Mouse (Mus musculus) left cerebral cortex, postnatal 25 days (tissue): ENCODE results near the gene Ada. TPM values are rescaled to one million over a fixed set of nuclear protein-coding genes. Genes with fewer than 3 reads are reported as not detected.

Experiments
- DNase-seq, 2 experiments: peaks; one replicate each; pipeline ENCODE4 v3.0.0; 2022; ENCODE audit warnings: low spot score in 2 of 2, mixed read lengths in 1 of 2
- intact Hi-C: fragments of 180-260 bp; cut with DNase I; formaldehyde crosslinking; loops from one replicate; pipeline ENCODE4 v1.15.1; 2025
- total RNA-seq, 2 experiments: library from RNA; stranded (reverse); gene quantifications; 2 replicates each; pipeline ENCODE4 v1.2.3; 2021

The Ada gene
- total RNA-seq, result 1 to 10 TPM; 1.1 to 1.2 TPM

DNA sequence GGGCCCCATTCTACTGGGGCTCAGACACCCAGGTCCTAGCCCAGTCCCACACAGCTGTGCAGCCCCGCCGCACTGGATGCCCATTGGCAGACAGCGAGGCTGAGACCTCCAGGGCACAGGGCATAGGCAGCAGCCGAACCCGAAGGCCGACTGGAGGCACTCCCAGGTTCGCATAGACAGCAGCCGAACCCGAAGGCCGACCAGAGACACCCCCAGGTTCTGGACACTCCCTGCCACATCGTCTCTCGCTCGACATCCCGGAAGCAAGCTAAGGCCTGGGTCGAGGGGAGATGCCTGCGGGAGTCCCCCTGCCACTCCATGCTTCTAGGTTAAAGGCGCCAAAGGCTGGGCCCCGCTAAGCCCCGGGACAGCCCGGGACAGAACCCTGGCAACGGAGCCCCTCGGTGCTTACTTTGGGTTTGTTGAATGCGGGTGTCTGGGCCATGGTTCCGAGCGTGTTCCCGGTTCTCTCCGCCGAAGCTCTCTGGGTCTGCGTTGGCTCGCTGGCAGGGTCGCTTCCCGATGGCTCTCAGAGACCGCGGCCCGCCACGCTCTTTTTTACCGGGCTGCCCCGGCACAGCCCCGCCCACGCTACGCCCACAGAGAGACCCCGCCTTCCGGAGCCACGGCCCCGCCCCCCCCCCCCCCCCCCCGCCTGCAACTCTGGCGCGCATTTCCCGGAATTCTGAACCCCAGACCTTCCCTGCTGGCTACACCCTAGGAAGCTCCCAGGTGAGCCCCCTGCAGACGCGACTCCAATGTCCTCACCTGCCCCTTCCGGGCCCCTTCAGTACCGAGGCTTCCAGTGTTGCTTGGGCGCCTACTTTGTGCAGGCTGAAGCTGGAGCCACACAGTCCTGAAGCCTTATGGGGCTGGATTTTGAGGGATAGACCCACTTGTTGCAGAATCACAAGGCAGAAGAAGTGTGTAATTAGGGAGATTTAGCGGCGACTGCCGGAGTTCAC, at the start of gene Ada:
Gene Ada, minus strand, starts transcription at position 593 of the 965 bp plus-strand sequence.
- intact Hi-C loops, result no loop called here
- peak; percentile 11 to 23 for DNase-seq

DNA sequence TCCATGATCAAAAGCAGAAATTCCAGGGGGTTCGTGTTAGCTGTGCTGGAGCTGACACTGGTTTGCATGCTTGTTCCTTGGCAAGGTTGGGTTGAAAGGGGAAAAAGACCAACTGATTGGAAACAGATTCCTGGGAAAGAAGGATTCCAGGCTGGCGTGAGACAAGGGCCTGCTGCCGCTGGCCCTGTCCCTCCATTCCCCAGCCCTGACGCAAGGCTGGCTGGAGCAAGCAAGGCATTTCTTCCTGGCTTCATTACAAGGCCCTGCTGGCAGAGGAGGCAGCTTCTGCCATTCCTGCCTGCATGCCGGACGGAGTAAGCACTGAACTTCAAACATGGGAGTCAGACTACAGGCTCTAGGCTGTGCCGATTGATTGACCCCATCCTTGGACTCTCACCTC, 48.4 kb upstream of the Ada start:
- intact Hi-C loops, result no loop called here
- DNase-seq, result no peak

DNA sequence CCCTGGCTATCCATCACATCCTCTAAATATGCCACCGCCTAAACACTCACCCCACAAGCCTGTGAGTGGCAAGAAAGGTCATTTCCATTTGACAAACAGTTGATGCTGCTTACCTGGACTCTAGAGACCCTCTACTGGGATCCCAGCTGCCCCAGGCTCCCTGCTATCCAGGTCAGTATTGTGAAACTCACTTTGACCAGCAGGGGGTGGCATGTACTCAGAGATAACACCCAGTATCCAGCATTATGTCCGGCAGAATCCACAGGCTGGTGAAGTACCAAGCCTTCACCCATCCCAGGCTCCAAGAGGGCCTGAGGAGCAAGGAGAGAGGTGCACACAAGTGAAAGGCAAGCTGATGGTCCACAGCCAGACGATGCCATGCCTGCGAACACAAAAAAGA, 38.4 kb upstream of the Ada start:
- DNase-seq, result peak; percentile 73 to 79
- intact Hi-C loops, result loop anchor here (10.0 kb wide), 3 partner anchors 46 to 254 kb away; no protein-coding TSS in a partner anchor

DNA sequence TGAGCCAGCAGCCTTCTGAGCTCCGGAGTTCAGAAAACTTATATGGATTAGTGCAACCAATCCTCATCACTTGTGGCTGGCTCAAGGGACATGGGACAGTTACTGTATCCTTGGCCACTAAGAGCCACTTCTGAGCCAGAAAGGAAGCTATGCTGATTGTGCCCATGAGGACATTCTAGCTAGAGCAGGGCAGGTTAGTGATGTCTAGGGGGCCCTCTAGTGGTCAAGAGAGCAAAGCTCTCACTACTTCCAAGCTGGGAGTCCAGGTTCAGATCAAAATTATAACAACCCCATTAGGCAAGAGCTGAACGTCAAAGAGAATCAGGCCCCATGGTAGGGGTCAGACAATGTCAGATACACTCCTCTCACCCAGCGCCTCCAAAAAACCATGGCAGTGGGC, 37.7 kb upstream of the Ada start:
- peak; percentile 50 to 59 for DNase-seq
- intact Hi-C loops, result loop anchor here (10.0 kb wide), 3 partner anchors 47 to 253 kb away; no protein-coding TSS in a partner anchor

DNA sequence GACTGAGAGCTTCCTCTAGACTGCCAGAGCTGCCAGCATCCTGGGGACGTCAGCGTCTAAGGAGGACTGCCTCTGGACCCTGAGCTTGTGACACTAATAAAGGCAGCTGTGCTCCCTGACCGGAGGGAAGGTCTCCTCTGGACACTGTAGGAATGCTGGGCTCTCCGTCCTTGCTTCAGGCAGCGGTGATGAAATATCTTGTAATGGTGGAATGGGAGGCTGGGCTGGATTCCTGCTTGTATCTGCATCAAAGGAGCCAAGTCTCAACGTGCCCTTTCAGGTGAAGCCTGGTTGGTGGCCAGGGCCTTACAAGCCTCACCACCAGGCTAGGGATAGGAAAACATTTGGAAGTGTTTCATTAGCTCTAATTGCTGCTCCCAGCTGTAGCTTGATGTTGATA, 37.0 kb upstream of the Ada start:
- intact Hi-C loops, result loop anchor here (10.0 kb wide), 3 partner anchors 48 to 252 kb away; no protein-coding TSS in a partner anchor
- DNase-seq, result no peak

DNA sequence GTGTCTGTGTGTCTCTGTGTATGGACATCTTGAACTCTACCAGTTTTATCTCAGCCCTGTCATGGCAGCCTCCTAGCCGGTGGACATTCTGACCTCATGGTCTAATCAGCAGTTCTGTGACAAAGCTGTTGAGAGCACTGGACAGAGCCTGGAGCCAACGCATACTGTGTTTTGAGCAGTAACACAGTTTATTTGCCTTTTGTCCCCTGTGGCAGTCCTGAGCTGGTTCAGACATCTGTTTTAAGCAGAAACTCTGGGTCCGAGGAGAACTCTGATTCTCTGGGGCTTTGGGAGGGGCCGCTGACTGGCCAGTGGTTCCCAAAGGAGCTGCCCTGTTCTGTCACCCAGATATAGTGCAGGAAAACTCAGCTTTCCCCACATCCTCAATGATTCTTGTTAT, 33.9 kb upstream of the Ada start:
- intact Hi-C loops, result loop anchor here (10.0 kb wide), 3 partner anchors 51 to 249 kb away; no protein-coding TSS in a partner anchor
- DNase-seq, result no peak

DNA sequence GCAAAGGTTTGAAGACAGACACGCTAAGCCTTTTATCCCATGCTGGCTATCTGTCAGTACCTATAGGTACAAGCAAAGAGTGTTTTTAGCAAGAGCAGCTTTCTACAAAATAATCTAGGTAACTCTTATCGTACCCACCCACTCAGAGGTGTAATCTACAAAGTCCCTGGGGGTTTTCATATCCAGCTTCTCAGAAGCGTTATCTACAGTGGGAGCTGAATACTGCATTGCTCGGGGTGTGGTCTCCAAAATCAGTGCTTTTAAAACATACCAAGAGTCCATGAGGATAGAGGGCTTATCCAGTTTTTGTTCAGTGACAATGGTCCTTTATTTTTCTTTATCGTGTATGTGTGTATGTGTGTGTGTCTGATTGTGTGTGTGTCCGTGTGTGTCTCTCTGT, 33.3 kb upstream of the Ada start:
- intact Hi-C loops, result loop anchor here (10.0 kb wide), 3 partner anchors 51 to 249 kb away; no protein-coding TSS in a partner anchor
- DNase-seq, result no peak

DNA sequence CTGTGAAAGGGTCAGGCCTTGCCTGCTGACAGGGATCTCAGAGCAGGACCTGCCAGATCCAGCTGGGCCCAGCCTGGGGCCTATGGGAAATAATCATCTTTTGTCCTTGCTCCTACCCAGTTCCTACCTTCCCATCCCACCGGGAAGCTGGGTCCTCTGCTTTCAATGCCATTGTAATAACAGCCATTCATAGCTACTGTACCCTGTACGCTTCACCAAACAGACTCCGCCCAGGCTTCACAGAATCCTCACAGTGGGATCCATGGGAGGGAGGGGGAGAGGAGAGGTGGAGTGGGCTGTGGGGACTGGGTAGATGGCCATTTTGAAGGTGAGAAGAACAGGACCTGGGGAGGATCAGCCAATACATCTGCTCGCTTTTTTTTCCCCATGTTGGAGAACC, 28.9 kb upstream of the Ada start:
- intact Hi-C loops, result no loop called here
- no peak for DNase-seq

DNA sequence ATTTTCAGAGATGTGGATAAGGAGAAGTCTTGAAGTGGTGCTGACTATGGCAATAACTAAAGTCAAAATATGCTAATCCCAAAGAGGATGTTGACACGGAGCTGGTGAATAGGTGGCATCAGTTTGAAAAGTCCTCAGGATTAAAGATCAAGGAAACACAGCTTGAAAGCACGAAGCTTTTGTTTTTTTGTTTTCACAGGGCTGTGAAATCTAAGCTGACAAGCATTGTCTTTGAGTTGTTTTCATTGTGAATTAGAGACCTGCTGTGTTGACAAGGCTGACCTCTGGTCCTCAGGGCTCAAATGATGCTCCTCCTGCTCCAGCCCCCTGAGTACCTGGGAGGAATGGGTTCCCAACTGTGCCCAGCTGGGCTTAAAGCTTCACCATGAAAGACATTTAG, 27.0 kb upstream of the Ada start:
- no peak for DNase-seq
- intact Hi-C loops, result no loop called here

DNA sequence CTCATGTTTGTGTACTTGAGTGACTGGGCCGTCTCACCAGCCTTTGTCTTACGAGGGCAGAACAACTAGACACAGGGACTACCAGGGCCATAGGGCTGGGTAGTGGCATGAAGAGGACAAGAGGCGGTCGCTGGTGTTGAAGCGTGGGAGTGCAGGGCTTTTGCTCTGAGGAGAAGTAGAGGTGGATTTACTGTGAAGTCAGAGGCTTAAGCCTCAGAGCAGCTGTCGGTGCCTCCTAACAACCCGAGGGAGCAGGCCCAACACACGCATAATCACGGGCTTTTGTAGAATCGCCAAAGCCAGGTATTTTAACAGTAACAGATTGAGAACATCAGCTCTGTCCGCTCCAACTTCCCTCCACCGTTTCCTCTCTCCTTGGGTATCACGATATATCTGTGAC, 26.6 kb upstream of the Ada start:
- intact Hi-C loops, result no loop called here
- no peak for DNase-seq

DNA sequence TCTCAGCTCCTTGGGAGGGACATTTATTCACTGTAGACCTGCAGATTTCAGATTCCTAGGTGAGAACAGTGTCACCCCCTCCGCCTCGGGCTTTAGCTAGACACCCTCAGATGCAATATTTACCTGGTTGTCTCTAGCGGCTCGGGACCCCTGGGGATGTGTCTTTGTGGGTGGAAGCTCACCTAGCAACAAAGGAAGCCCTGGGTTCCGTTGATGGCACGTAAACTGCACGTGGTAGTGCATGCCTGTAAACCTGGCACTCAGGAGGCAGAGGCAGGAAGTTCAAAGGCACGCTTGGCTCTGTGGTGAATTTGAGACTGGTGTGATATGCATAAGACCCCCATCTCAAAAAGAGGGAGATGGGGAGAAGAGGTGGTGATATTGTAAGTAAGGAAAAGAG, 20.7 kb upstream of the Ada start:
- no peak for DNase-seq
- intact Hi-C loops, result no loop called here

DNA sequence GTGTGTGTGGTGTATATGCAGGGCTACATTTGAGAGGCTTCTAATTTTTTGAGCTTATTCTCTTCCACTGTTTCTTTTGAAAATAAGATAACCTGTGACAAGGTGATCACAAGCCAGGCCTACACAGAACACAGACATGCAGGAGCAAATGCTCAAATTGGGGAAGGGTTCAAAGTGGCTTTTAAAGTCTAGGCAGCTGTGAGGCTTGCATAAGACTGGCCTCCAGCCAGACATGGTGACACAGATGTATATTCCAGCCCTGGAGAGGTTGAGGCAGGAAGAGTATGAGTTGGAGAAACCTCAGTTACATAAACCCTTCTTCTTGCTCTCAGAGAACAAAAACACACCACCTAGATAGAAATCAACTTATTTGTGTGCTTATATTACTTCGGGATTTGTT, 16.9 kb upstream of the Ada start:
- intact Hi-C loops, result no loop called here
- DNase-seq, result no peak

DNA sequence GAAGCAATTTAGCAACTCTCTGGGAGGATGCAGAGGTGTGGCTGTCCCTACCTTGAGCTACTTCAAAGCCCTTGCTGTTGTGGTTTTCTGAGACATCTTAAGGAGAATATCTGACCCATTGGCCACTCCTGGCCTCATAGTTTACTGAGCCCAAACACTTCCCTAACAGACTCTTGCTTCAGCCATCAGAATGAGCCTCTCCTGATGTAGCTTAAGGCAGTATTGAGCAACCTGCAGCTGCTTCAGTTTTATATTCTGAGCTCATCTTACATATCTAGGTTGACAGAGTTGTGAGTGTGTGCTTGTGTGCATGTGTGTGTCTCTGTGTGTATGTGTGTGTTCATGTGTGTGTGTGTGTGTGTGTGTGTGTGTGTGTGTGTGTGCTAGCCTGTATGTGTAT, 16.2 kb upstream of the Ada start:
- DNase-seq, result no peak
- intact Hi-C loops, result no loop called here

DNA sequence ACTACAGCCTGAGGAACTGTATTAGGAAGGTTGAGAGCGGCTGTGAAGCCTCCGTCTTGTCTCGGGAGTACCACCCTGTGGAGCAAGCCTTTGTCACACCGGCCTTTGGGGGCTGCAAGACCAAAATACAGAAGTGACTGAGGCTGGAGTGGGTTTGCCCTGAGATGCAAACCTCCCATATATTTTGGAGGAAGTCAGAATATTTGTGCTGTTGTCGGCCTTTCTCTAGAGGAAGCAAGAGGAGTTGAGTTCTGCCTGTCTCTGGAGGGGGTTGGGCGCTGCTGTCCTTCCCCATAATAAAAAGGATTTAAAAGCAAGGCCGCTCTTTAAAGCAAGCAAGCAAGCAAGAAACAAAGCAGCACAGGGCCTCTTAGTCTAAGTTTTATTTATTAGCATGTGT, 11.4 kb upstream of the Ada start:
- intact Hi-C loops, result no loop called here
- no peak for DNase-seq

DNA sequence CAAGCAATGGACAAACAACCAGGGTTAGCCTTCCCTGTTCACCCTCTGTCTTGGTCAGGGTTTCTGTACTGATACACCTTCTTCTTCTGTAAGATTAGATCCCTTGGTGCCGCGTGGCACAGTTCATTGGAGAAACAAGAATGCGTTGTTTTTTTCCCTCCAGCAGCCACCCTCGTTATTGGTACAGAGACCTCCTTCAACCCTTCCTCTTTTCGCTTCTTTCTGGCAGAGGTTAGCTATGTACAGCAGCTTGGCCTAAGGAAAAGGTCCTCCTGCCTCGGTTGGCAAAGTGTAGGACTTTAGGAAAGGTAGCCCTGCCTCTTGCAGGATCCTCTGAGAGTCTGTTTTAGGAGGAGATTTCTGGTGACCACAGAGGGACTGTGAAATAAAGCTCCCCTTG, 10.6 kb upstream of the Ada start:
- intact Hi-C loops, result no loop called here

DNA sequence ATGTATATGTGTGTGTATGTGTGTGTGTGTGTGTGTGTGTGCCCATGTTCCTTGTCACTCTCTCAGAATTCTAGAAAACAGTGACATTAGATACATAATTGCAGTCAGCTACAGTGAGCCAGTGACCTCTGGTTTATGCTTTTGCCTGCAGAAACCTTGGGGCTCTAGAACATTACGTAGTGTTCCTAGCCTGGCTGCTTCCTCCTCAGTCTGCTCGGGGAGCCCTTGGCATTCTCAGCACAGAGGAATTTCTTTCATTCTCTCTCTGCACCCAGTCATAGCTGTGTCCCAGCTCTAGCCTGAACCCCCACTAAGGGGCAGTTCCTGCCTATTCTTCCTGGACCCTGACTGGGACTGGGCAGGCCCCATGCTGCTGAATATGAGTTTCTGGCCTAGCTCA, 8.1 kb upstream of the Ada start:
- no peak for DNase-seq
- intact Hi-C loops, result no loop called here

More for the DNA sequence above, 10.6 kb upstream of the Ada start:
- DNase-seq, result no peak

DNA sequence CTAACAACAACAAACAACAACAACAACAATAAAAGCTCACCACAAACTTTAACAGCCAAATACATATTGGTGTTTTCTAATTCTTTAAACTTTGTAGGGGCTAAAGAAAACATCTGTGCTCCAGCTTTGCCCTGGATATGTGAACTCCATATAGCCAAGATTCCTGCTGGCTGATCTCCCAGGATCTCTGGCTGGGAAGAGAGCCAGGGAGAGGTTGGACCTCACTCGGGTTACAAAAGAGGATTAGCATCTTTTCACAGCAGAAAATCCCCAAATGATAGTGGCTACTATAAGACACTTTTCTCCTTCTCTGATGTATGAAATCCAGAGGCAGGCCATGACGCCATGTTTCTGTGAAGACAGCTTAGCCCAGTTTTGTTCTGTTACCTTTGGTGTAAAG, 6.7 kb upstream of the Ada start:
- intact Hi-C loops, result no loop called here
- DNase-seq, result no peak

DNA sequence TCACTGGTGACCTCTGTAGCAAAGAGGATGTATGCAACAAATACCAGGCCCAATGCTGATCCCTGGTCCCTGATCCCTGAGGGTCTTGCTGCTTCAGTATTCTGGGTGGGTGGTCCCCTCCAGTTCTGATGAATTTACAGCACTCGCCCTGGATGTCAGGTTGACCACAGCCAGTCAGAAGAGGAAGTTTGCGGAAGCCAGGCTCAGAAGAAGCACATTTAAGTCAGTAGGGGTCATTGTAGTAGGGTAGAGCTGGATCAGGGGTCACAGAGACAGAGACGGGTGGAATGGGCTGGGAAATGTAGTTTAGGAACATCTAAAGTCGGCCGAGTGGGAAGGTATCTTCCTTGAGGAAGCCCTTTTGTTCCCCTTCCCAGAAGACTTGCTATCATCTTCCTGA, 4.2 kb upstream of the Ada start:
- DNase-seq, result no peak
- intact Hi-C loops, result no loop called here

DNA sequence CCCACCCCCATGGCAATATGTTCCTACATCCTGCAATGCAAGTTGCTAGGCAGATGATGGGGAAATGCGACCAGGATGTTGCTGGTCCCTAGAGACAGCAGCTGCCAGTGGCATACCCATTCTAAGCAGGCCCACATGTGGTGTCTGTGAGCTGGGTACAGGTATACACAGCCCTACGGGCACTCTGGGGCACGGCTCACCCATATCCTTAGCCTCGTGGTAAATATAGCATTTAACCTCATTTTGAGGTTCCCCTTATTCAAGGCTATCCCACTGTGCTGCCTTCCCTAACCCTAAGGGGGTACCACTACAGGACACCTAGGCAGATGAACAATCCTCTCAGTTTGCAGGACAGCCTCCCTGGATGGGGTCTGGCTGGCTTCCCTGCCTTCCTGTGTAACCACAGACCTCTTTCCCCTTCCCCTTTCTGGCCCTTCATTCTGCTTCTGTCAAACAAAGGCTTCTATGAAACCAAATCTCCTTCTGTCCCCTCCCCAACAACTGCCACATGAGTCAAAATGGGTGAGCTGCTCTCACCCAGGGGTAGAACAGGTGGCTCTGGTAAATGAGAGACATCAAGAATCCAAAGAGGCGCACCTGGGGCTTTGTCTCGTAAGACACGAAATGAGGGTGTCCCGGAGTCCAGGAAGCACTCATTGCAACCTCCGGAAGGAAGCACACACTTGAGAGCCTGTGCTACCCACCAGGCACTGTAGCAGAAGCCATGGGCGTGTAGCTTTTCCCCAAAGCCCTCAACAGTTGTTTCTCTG, 5.1 kb downstream of the Ada start:
- intact Hi-C loops, result no loop called here
- no peak for DNase-seq

DNA sequence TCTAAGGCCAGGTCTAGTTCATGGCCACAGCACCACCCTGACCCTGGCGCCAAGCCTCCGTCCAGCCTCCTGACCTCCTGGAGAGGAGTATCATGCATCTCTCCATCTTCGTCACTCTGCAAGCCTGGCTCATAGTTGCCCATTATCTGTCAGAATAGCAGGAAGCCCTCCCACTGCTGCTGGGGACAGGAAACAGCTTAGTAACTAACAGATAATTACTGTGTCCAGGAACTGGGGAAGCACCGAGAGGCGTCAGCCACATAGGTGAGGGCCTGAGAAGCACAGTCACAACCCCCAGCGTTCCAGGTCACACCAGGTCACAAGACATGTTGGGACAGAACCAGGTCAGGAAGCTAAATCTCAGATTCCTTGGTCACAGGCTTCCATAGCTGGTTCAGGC, 6.7 kb downstream of the Ada start:
- intact Hi-C loops, result no loop called here

DNA sequence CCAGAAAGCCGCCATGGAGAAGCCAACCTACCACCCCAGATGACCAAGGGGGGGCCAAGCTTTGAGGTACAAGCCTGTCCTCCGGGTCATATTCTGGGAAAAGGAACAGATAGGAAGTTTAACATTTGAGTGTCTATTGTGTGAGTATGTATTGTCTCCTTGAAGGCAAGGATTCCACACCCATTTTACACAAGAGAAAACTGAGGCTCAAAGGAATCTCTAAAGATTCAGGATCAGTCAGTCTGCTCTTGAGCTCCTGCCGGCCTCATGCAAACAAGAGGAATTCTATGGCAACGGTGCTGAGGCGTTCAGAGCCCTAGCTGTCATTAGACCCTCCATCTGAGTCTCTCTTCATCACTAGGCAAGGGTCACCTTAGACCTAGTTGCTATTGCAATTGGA, 7.4 kb downstream of the Ada start:
- DNase-seq, result no peak
- intact Hi-C loops, result no loop called here

More for the DNA sequence above, 6.7 kb downstream of the Ada start:
- no peak for DNase-seq
